Mouse (Mus musculus) erythroblast, embryonic 14.5 days (primary cell): ENCODE data around the gene Sec14l3. TPM values are rescaled to one million over a fixed set of nuclear protein-coding genes. Genes with fewer than 3 reads are reported as not detected.
A peak's percentile ranks its signal among the peaks of the same experiment; 100 is the strongest.

Source experiments
- H3K27me3 ChIP-seq: 2 replicates; pipeline ENCODE4 v1.6.1; 2012; ENCODE audit warnings: inconsistent platforms; ENCODE audit not compliant: control insufficient read depth
- H3K36me3 ChIP-seq: 2 replicates; pipeline ENCODE4 v1.6.1; 2012; ENCODE audit warnings: mild to moderate bottlenecking, inconsistent platforms; ENCODE audit not compliant: control insufficient read depth
- H3K4me1 ChIP-seq: 2 replicates; pipeline ENCODE4 v1.6.1; 2012; ENCODE audit warnings: inconsistent platforms; ENCODE audit not compliant: control insufficient read depth
- H3K4me3 ChIP-seq: replicated peaks from 2 replicates; pipeline ENCODE3; 2012; ENCODE audit warnings: moderate library complexity, mild to moderate bottlenecking, inconsistent platforms
- H3K9me3 ChIP-seq: 2 replicates; pipeline ENCODE4 v1.6.1; 2012; ENCODE audit warnings: low read length, inconsistent platforms, mixed read lengths; ENCODE audit not compliant: control insufficient read depth
- GATA1 ChIP-seq: IDR thresholded peaks from 2 replicates; pipeline ENCODE4 v1.6.1; 2012; ENCODE audit warnings: low read length, inconsistent platforms, mixed read lengths
- TAL1 ChIP-seq: IDR thresholded peaks from 3 replicates; pipeline ENCODE4 v1.6.1; 2012; ENCODE audit warnings: low read length, inconsistent platforms, mixed read lengths
- polyA plus RNA-seq: library from polyadenylated mRNA; stranded (reverse); fragments of >175 nt; gene quantifications from 2 replicates; pipeline ENCODE4 v1.2.3, GENCODE M21; 2012

The Sec14l3 gene
- polyA plus RNA-seq, 1 experiment: not detected

DNA sequence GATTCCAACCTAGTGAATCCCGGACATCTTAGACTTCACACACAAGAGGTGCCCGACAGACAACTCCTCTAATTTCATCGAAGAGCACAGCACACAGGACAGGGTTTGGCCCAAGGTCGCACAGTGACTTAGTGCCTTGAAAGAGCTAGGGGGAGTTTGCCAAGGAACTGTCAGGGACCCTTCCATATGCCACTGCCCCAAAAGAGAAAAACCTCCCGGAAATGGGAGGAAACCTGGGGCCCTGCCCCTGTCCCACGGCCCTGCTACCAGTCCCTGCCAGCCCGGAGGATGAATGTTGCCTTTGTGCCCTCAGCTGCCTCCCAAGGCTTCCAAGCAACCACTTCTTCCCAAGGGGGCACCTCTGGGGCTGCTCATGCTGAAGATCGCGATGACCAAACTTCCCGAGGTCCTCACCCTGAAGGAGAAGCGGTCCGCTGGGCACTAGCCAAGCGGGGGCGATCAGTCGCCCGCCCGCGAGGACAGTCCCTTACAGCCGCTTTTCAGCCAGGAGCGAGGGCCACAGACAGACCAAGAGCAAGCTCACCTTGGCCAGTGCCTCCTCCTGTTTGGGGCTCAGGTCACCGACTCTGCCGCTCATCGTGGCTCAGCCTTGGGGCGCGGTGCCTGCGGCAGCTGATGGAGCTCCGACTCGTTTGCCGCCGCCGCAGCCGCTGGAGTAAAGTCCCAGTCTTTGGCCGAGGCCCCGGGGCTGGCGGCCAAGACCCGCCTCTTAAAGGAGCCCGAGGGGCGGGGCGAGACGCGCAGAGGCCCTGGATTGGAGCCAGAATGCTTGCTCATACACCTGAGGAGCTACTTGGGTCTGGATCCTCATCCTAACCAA, 53.7 kb downstream of the Sec14l3 start:
- TF ChIP-seq TAL1: no peak
- H3K4me1 ChIP-seq: peaks cover 58% of the 10 kb centered on the region
- peak overlapping the region; percentile 69 for H3K4me3 ChIP-seq
- H3K9me3 ChIP-seq: no peaks in the 10 kb centered on the region; the same call in 1 of the 2 replicates
- peaks cover 6% of the 10 kb centered on the region; the same call in 1 of the 2 replicates for H3K36me3 ChIP-seq
- H3K27me3 ChIP-seq: peaks cover 53% of the 10 kb centered on the region

DNA sequence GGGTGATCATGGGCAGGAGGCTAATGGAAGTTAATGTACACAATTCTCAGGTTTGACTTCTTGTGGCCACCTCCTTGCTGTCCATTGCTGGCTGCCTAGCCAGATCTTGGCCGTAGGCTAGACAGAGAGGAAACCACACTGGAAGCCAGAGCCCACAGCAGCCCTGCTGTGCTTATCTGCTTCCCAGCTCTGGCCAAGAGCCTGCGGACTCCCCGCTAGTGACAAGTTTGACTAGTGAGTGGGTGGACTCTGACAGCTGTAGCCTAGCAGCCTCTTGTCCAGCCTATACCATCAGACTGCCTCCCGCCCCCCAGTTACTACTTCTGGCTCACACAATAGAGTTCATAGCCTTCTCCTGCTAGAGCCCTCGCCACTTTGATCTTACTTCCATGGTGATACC, 55.0 kb downstream of the Sec14l3 start:
- peaks cover 53% of the 10 kb centered on the region for H3K27me3 ChIP-seq
- H3K36me3 ChIP-seq: peaks cover 5% of the 10 kb centered on the region; the same call in 1 of the 2 replicates
- TF ChIP-seq TAL1: no peak
- TF ChIP-seq GATA1: no peak
- no peak overlapping the region for H3K4me3 ChIP-seq
- H3K4me1 ChIP-seq: peaks cover 61% of the 10 kb centered on the region
- H3K9me3 ChIP-seq: peaks cover 2% of the 10 kb centered on the region; the same call in 1 of the 2 replicates

DNA sequence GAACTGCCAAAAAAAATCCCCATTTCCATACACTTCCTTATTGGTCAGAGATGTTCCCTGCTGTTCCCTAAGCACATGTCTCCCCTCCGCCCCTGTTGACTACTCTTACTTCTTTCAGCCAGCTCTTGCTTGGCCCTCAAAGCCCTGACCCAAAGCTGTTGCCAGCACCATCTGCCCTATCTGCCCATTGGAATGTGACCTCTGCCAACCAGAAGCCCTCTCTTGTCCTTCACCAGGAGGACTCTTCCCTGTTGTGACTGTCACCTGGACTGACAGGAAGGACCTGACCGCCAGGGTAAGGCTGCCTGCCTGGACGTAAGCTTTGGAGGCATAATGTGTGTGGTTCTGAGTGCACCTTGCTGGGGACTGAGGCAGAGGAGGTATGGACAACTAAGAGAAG, 57.0 kb downstream of the Sec14l3 start:
- TF ChIP-seq TAL1: no peak
- TF ChIP-seq GATA1: no peak
- no peaks in the 10 kb centered on the region for H3K36me3 ChIP-seq

DNA sequence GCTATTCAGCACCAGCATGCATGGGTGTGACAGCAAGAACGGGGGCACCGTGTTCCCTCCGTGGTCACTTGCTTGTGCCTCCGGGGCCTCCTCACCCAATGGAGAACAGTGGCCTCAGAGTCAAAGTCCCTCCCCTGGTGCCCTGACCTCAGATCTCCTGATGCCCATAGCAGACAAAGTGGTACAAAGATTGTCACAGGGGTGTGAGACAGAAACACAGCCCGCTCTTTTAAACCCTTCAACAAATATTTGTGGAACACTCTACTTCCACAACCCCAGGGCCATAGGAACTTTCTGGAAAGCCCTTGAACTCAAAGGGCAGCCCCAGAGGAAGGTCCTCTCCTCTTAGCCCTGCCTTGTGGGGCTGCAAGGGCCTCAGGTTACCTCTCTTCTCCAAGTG, 57.6 kb downstream of the Sec14l3 start:
- Histone ChIP-seq H3K36me3 (no peaks in the 10 kb centered on the region; the same call in 1 of the 2 replicates), H3K9me3 (peaks cover 8% of the 10 kb centered on the region), H3K27me3 (peaks cover 44% of the 10 kb centered on the region), H3K4me3 (no peak overlapping the region), H3K4me1 (peaks cover 45% of the 10 kb centered on the region)
- TF ChIP-seq TAL1 (no peak), GATA1 (no peak)

More for the DNA sequence above, 57.0 kb downstream of the Sec14l3 start:
- Histone ChIP-seq H3K9me3 (peaks cover 4% of the 10 kb centered on the region), H3K4me1 (peaks cover 50% of the 10 kb centered on the region), H3K4me3 (no peak overlapping the region), H3K27me3 (peaks cover 50% of the 10 kb centered on the region)

DNA sequence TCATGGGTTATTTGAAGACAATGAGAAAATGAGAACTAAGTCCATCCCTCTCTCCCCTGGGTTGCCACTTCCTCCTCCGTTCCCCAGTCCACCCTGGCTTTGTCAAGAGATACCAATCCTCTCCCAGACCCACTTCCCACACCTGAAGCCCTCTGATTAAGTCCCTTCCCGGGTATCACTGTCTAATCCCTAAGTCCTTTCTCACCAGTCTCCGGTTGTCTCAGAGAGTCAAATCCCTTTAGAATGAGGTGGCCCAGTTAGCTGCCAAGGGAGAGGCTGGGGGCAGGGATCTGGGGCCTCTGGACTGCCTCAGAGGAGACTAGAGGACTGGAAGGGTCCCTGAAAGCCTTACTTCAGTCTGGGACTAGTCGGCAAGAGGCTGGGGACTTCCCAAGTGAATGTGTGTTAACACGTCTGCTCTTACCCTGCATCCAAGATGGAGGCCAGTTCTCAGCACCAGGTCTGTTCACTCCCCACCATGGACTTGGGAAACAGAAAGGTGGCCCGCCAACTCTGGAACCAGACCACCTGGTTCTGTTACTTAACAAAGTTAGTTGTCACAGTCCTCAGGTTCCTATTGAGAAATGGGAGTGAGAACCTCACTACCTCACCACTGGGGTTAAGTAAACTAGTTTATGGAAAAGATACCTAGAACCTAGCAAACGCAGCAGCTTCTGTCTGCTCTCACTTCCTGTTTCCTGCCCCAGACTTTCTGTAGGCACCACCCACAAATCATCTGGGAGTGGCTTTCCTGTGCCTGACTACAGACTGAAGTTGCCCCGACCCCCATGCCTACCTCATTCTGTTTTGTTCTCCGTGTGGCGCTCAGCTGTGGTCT, 58.3 kb downstream of the Sec14l3 start, which contains the start of gene Sec14l2:
Gene Sec14l2 (minus strand): TSS at position 674 of the 838 bp plus-strand sequence.
- H3K36me3 ChIP-seq: no peaks in the 10 kb centered on the region; the same call in 1 of the 2 replicates
- H3K27me3 ChIP-seq: peaks cover 37% of the 10 kb centered on the region
- H3K4me3 ChIP-seq: peak within 1 kb of the TSS; percentile 29
- TF ChIP-seq GATA1 (no peak), TAL1 (no peak)
- peaks cover 44% of the 10 kb centered on the region for H3K4me1 ChIP-seq
- H3K9me3 ChIP-seq: peaks cover 8% of the 10 kb centered on the region

DNA sequence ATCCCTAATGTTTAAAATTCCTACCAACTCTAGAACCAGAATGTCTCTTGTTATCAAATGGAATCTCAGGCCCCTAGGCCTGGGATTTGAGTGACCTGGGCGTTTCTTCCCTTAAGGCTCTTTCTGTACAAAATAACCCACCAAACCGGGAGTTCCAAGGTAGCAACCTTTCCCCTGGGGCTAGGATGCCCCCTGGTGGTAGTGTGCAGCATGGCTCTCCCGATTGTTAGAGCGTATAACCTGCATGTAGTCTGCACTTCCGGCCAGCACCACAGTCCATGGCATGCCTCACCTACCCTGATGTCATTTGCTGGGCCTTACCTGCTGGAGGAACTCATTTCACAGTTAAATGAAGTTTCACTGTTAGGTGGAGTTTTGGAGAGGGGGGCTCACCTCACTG, 59.3 kb downstream of the Sec14l3 start:
- peaks cover 27% of the 10 kb centered on the region for H3K27me3 ChIP-seq
- H3K36me3 ChIP-seq: no peaks in the 10 kb centered on the region; the same call in 1 of the 2 replicates
- peaks cover 8% of the 10 kb centered on the region for H3K9me3 ChIP-seq
- H3K4me3 ChIP-seq: no peak overlapping the region
- TF ChIP-seq GATA1 (no peak), TAL1 (no peak)
- peaks cover 40% of the 10 kb centered on the region for H3K4me1 ChIP-seq

DNA sequence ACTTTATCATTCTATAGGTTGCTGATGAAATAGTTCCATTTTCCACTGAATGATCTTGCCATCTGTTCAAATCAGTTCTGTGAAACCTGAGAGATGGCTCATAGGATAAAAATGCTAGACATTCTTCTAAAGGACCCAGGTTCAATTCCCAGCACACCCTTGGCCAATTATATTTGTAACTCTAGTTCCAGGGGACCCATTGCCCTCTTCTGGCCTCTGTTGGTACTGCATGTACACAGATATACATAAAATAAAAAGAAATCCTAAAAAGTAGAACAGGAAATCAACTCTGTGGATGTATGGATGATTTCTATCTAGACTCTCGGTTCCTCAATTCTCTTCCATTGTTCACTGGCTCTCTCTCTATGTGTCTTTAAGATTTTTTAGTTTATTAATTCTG, 62.4 kb downstream of the Sec14l3 start:
- Histone ChIP-seq H3K4me3 (no peak overlapping the region), H3K9me3 (peaks cover 17% of the 10 kb centered on the region), H3K36me3 (no peaks in the 10 kb centered on the region; the same call in 1 of the 2 replicates), H3K27me3 (no peaks in the 10 kb centered on the region; the same call in 1 of the 2 replicates), H3K4me1 (peaks cover 51% of the 10 kb centered on the region)
- TF ChIP-seq GATA1: no peak
- no peak for TF ChIP-seq TAL1

Other genes starting within 250 kb of the Sec14l3 start
- not detected in 2 replicates for gene Osbp2, start 200.9 kb upstream of the Sec14l3 start, polyA plus RNA-seq
- gene 4921536K21Rik, start 169.7 kb upstream of the Sec14l3 start, polyA plus RNA-seq: 0.02 TPM in 1 of 2 replicates, not detected in the other
- gene Dusp18, start 169.6 kb upstream of the Sec14l3 start, polyA plus RNA-seq: not detected in 2 replicates
- gene Slc35e4, start 150.2 kb upstream of the Sec14l3 start, polyA plus RNA-seq: 0.04 and 0.14 TPM in 2 replicates
- 0.07 and 0.08 TPM in 2 replicates for gene Tcn2, start 132.7 kb upstream of the Sec14l3 start, polyA plus RNA-seq
- gene Pes1, start 100.9 kb upstream of the Sec14l3 start, polyA plus RNA-seq: 1.3 and 2.5 TPM in 2 replicates
- gene 4930556J24Rik, start 88.1 kb upstream of the Sec14l3 start, polyA plus RNA-seq: not detected in 2 replicates
- not detected in 2 replicates for gene Gal3st1, start 81.2 kb upstream of the Sec14l3 start, polyA plus RNA-seq
- gene Sec14l4, start 33.4 kb upstream of the Sec14l3 start, polyA plus RNA-seq: 0.02 TPM in 1 of 2 replicates, not detected in the other
- 1.8 and 2.1 TPM in 2 replicates for gene Mtfp1, start 30.6 kb downstream of the Sec14l3 start, polyA plus RNA-seq
- gene Sec14l2, start 58.6 kb downstream of the Sec14l3 start, polyA plus RNA-seq: 0.45 and 0.67 TPM in 2 replicates
- 0.70 and 0.83 TPM in 2 replicates for gene Rnf215, start 70.4 kb downstream of the Sec14l3 start, polyA plus RNA-seq
- gene Ccdc157, start 95.5 kb downstream of the Sec14l3 start, polyA plus RNA-seq: 0.10 and 0.11 TPM in 2 replicates
- 6.6 and 8.0 TPM in 2 replicates for gene Sf3a1, start 95.5 kb downstream of the Sec14l3 start, polyA plus RNA-seq
- 0.63 and 0.69 TPM in 2 replicates for gene Tbc1d10a, start 121.9 kb downstream of the Sec14l3 start, polyA plus RNA-seq
- 0.18 and 0.26 TPM in 2 replicates for gene Castor1, start 153.4 kb downstream of the Sec14l3 start, polyA plus RNA-seq
- 0.41 and 0.44 TPM in 2 replicates for gene Osm, start 171.6 kb downstream of the Sec14l3 start, polyA plus RNA-seq
- not detected in 2 replicates for gene Lif, start 192.7 kb downstream of the Sec14l3 start, polyA plus RNA-seq